Mouse (Mus musculus) kidney, adult 10 weeks (tissue): ENCODE data around the gene Casc1. TPM values are rescaled to one million over a fixed set of nuclear protein-coding genes. Genes with fewer than 3 reads are reported as not detected.

Experiments
- polyA plus RNA-seq: library from polyadenylated mRNA; stranded (reverse); fragments of 350-450 nt; fragmentation: Illumina TruSeq; extraction: RNeasy Lipid Tissue Mini Kit (QIAGEN cat#74804); gene quantifications from one replicate; pipeline ENCODE4 v1.2.3, GENCODE M21; 2014; ENCODE audit warnings: low read depth, low replicate concordance

Casc1 gene
- polyA plus RNA-seq, result 1.3 TPM

GRCm38 (mm10) chr6:145210816-145211338, at the start of gene Casc1, which contains the start of gene Etfrf1:
Casc1 (minus strand) TSS chr6:145211005.
Etfrf1 (plus strand) TSS chr6:145211134.

GRCm38 (mm10) chr6:145250185-145250791, 39.5 kb upstream of the Casc1 start, which contains the start of gene Kras:
Kras (minus strand) TSS chr6:145250239.

Other genes starting within 250 kb of the Casc1 start
- gene Bcat1, start 134.8 kb downstream of the Casc1 start, polyA plus RNA-seq, result 2.2 TPM
- gene Lrmp, start 95.4 kb downstream of the Casc1 start, polyA plus RNA-seq, result 0.81 TPM
- gene Etfrf1, start 129 bp upstream of the Casc1 start, polyA plus RNA-seq, result 246 TPM
- gene Kras, start 39.2 kb upstream of the Casc1 start, polyA plus RNA-seq, result 112 TPM